Mouse (Mus musculus) brain, embryonic 18.5 days (tissue): ENCODE measurements around the gene 3110082I17Rik.
A peak's percentile ranks its signal among the peaks of the same experiment; 100 is the strongest.

Experiments used
- DNase-seq: peaks from one replicate; pipeline ENCODE4 v3.0.0-alpha.2; 2012; ENCODE audit warnings: low read depth, low spot score

Gene 3110082I17Rik

GRCm38 (mm10) chr5:139378986-139379629 is 81.2 kb downstream of the 3110082I17Rik start:
- no peak for DNase-seq

GRCm38 (mm10) chr5:139378271-139378556 is 82.1 kb downstream of the 3110082I17Rik start:
- no peak for DNase-seq

GRCm38 (mm10) chr5:139377468-139378270 is 82.7 kb downstream of the 3110082I17Rik start, which contains the start of gene Gpr146:
Gene Gpr146 (plus strand): TSS chr5:139377697.
- DNase-seq = no peak

GRCm38 (mm10) chr5:139374841-139375240 is 85.5 kb downstream of the 3110082I17Rik start:
- no peak for DNase-seq

GRCm38 (mm10) chr5:139373889-139374444 is 86.4 kb downstream of the 3110082I17Rik start:
- DNase-seq = no peak

- no peak for DNase-seq
Measured at GRCm38 (mm10) chr5:139373126-139373525, 87.2 kb downstream of the 3110082I17Rik start.

- DNase-seq = peak; percentile 72
Measured at GRCm38 (mm10) chr5:139371631-139372401, 88.5 kb downstream of the 3110082I17Rik start.

- DNase-seq = no peak
Measured at GRCm38 (mm10) chr5:139371118-139371517, 89.2 kb downstream of the 3110082I17Rik start.

GRCm38 (mm10) chr5:139370336-139370735 is 90.0 kb downstream of the 3110082I17Rik start:
- no peak for DNase-seq

- DNase-seq = no peak
Measured at GRCm38 (mm10) chr5:139368638-139369320, 91.5 kb downstream of the 3110082I17Rik start.

- no peak for DNase-seq
Measured at GRCm38 (mm10) chr5:139367884-139368458, 92.4 kb downstream of the 3110082I17Rik start.

GRCm38 (mm10) chr5:139366484-139366883 is 93.8 kb downstream of the 3110082I17Rik start:
- no peak for DNase-seq

GRCm38 (mm10) chr5:139365827-139366226 is 94.5 kb downstream of the 3110082I17Rik start:
- DNase-seq = no peak

GRCm38 (mm10) chr5:139364911-139365571 is 95.3 kb downstream of the 3110082I17Rik start:
- DNase-seq = no peak

GRCm38 (mm10) chr5:139364260-139364910 is 95.9 kb downstream of the 3110082I17Rik start:
- DNase-seq = no peak

- DNase-seq = no peak
Measured at GRCm38 (mm10) chr5:139363858-139364257, 96.5 kb downstream of the 3110082I17Rik start.

GRCm38 (mm10) chr5:139359244-139359643 is 101.1 kb downstream of the 3110082I17Rik start:
- DNase-seq = no peak

GRCm38 (mm10) chr5:139358653-139359052 is 101.7 kb downstream of the 3110082I17Rik start:
- DNase-seq = no peak

- no peak for DNase-seq
Measured at GRCm38 (mm10) chr5:139355235-139355772, 105.0 kb downstream of the 3110082I17Rik start.

- no peak for DNase-seq
Measured at GRCm38 (mm10) chr5:139353946-139354345, 106.4 kb downstream of the 3110082I17Rik start.
